Mouse (Mus musculus): ENCODE results near the gene 0610040J01Rik.

- no peak for TF ChIP-seq CTCF (IDR thresholded peaks at IDR 0.05; ENCODE audit: low read depth, low read length)
- TF ChIP-seq GATA1 (IDR thresholded peaks at IDR 0.05; ENCODE audit: borderline replicate concordance, low read length) = no peak
- no peak for TF ChIP-seq TAL1 (conservative IDR thresholded peaks at IDR 0.05; ENCODE audit: low read depth, low read length)
Observed at GRCm38 (mm10) chr5:63847080-63847479, 34.9 kb downstream of the 0610040J01Rik start.

Data from G1E (cell line).